Mouse (Mus musculus) heart, postnatal 25 days (tissue): ENCODE data around the gene Klf9. TPM values are rescaled to one million over a fixed set of nuclear protein-coding genes. Genes with fewer than 3 reads are reported as not detected.

Experiments used
- DNase-seq: peaks from one replicate; pipeline ENCODE4 v3.0.0; 2022; ENCODE audit warnings: low spot score
- intact Hi-C: fragments of 180-260 bp; cut with DNase I; formaldehyde crosslinking; loops from one replicate; pipeline ENCODE4 v1.15.1; 2025
- total RNA-seq, 2 experiments: library from RNA; stranded (reverse); gene quantifications; 2 replicates each; pipeline ENCODE4 v1.2.3; 2021

Klf9 gene
- 100 to 1,000 TPM; 101 to 130 TPM for total RNA-seq

DNA sequence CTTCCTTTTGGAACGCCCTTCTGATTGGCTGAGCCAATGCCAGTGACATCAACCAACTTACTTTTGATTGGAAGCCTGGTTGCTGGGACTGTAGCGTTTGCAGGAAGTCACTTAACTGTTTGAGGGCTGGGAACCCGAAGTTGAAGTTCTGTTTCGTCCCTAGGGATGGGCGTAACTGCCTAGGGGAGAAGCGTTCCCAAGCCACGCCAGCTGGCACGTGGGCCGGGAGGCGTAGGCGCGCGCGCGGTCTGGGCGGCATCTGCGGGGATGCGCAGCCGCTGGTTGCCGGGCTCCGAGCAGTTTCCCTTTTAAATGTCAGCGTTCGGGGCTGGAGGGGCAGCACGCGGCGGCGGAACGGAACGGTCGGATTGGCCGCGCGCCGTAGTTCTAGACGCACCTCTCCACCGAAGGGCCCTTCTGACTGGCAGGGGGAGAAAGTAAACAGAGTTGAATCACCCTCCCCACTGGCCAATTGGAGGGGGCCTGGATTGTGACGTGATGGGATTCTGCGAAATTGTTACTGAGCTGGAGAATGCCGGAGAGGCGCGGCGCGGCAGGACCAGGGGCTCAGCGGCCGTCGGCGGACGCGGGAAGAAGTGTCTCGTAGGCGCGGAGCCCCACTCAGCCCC lies at the start of gene Klf9:
TSS of gene Klf9 (plus strand) at position 538 of the 629 bp plus-strand sequence.
- intact Hi-C loops = no loop called here
- DNase-seq = peak; percentile 98

DNA sequence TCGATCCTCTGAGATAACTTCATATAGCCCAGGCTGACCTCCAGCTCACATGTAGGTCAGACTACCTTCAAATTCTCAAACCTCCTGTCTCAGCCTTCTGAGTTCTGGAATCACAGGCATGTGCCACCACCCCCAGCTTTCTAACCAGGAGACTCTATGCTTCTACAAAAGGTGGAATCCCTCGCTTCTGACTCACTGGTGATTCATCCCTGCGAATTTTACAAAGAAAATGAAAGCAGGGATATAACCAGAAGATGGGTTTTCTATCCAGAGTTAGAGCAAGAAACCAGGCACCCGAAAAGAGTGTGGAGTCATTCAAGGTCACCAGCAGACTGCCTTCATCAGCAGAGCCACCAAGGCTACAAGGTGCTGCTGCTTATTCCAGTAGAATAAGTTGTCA lies 49.4 kb upstream of the Klf9 start:
- DNase-seq = no peak

DNA sequence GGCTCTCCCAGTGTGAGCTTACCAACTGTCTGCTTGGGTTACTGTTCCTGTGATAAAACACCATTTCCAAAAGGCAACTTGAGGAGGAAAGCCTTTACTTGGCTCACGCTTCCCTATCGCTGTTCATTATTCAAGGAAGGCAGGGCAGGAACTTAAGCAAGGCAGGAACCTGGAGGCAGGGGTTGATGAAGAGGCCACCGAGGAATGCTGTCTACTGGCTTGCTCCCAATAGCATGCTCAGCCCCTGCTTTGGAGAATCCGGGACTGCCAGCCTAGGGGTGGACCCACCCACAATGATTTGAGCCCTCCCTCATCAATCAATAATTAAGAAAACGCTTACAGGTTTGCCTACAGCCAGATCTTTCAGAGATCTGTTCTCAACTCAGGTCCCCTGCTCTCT lies 47.5 kb upstream of the Klf9 start:
- intact Hi-C loops = loop anchor here (10.0 kb wide), 1 partner anchor 1639 kb away; no protein-coding TSS in a partner anchor
- DNase-seq = no peak

More for the DNA sequence above, 49.4 kb upstream of the Klf9 start:
- intact Hi-C loops = loop anchor here (10.0 kb wide), 1 partner anchor 1637 kb away; no protein-coding TSS in a partner anchor

DNA sequence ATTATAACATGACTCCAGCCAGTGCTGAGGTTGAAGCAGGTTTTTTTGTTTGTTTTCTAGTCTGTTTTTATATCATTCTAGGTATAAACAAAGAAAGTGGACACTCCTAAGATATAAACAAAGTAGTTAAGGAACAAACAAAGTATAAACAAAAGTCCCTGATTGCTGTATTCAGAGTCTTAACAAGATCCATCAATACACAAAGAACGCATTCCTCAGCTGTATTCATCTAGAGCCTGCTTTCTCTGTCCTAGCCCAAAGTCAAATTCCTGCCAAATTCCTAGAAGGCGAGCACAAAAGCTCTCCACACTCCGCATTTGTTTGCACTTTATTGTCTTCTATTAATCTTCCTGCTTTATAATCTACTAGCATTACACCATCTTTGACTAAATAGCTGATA lies 46.1 kb upstream of the Klf9 start:
- intact Hi-C loops = loop anchor here (10.0 kb wide), 1 partner anchor 1640 kb away; no protein-coding TSS in a partner anchor
- DNase-seq = no peak

DNA sequence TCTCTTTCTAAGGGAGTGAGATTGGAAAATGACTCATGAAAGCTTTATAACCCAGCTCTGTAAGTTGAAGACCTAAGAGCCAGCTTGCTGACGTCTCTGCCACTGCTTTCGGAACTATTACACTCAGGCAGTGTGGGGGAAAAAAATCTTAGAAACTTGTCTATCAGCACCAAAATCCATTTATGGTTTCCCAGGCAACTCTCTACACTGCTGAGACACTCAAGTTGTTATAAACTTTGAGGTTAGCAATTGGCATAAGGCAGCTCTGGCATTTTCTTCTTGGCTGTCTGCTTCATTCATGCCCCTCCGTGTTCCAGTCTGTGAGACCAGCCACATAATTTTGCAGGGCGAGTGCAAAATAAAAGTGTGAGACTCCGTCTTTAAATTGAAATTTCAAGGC lies 34.2 kb upstream of the Klf9 start:
- DNase-seq = no peak
- intact Hi-C loops = no loop called here

DNA sequence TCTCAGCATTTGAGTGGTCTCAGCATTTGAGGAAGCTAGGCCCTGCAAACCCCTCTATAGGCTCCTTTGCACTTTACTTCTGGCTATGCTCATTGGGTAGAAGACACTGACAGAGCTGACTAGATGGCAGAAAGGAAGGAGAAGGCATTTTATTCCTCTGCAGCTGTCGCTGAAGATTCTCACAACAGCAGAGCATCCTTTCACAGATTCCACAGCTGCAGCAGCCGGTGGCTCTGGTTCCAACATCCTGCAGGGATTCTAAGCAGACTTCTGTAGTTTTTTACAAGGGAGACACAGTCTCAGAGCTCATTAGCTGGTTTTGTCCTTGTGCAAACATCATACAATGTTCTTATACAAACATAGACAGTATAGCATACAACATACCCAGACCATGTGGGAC lies 33.7 kb upstream of the Klf9 start:
- intact Hi-C loops = no loop called here
- DNase-seq = no peak

DNA sequence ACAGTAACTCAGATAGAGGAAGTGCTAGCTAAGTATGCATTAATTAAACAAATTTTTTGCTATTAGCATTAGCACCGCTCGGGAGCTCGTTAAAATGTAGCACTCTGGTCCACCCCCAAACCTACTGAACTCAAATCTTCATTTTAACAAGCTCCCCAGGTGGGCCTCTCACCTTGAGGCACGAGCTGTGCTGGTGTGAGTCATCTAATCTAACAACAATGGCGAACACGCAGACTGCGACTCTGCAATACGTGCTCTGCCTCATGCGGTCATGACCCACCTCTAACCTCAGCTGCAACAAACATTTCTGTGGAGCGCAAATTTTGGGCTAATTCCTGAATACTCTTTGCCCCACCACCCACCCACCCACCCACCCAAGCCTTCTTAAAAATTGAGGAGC lies 19.2 kb upstream of the Klf9 start:
- no peak for DNase-seq

DNA sequence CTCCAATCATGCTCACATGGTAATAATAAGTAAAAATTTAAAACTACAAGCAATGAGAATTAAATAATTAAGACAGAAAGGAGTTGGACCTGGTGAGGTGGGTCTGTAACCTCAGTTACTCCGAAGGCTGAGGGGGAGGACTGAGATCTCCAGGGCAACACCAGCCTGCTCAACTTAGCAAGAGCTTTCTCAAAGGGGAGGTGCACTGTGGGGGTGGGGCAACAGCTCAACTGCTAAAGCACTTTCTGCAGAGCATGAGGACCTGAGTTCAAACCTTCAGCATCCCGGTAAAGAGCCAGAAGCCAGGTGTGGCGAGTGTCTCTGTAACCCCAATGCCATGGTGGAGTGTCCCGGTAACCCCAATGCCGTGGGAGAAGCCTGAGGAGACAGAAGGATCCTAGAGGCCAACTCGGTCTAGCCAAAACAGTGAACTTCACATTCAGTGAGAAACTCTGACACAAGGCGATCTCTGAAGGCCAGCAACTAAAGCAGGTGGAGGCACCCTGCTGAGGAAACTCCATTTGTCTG lies 16.9 kb upstream of the Klf9 start:
- intact Hi-C loops = no loop called here
- no peak for DNase-seq

More for the DNA sequence above, 19.2 kb upstream of the Klf9 start:
- intact Hi-C loops = no loop called here

DNA sequence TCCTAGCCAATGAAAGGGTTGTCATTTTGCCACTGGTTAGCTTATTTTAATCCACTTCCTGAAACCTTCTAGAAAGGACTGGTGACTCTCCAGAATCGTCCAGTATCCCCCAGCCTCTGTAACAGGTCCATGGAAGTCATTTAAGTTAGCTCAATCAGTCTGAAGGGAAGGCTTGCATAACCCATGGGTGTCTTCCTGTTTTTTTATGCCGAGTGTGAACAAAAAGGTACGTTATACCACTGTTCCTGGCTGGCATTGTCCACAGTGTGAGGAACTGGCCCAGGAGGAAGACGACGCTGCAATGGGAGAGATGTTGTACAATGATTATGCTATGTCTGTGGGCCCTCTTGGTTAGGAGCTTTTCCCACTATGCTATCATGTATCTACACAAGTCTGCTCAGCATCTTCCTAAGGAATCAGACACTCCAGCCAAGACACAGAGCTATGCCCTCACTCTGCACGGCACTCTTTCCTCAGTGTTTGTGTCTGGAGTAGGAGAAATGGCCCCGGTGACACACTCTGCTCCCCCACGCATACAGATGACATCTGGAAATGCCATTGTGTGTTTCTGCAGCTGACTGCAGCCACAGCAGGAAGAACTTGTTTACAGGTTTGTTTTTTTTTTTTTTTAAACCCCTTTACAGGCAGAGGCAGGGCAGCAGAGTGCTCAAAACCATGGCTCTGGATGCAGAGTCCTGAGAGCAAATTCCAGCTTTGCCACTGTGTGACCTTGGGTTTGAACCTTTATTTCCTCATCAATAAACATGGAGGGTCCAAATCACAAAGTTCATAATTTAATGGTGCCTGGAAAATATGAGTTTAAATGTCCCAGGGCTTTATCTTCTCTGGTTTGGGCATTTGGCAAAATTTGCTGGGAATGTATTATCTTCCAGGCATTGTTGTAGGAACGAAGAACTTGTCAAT lies 15.5 kb upstream of the Klf9 start:
- intact Hi-C loops = no loop called here
- no peak for DNase-seq

DNA sequence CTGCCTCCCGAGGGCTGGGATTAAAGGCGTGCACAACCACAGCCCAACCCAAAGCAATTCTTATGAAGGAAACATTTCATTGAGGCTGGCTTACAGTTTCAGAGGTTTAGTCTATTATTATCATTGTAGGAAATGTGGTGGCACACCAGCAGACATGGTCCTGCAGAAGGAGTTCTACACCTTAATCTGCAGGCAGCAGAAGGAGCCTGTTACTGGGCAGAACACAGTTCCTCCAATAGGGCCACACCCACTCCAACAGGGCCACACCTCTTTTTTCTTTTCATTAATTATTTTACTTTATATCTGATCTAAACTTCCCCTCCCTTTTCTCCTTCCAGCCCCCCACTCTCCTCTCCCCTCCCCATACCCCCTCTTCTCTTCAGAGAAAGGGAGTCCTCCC lies 11.1 kb upstream of the Klf9 start:
- intact Hi-C loops = loop anchor here (5.0 kb wide), 3 partner anchors 43 to 188 kb away; no protein-coding TSS in a partner anchor
- no peak for DNase-seq

DNA sequence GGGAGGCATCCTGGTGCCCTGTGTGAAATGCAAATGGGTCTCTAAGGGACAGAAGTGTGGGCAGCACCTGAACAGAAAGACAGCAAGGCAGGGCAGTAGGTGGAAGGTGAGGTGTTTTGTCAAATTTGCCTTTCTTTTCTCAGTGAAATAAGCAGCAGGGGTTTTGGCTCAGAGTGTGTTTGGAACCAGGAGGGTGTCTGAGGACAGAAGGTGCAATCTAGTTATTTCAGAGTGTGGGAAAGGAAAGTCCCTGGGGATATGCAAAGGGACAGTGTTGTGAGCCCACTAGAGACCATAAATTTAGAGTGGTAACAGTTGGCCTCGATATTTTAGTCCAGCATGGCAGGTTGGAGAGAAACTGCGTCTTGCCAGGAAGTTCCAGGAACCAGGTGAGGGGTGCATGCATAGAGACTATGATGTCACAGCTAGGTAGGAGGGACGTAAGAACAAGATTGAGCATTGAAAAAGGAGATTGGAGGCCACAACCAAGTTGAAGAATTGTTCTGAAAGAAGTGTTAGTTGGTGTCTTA lies 8.9 kb upstream of the Klf9 start:
- DNase-seq = no peak
- intact Hi-C loops = loop anchor here (5.0 kb wide), 3 partner anchors 45 to 190 kb away; no protein-coding TSS in a partner anchor

DNA sequence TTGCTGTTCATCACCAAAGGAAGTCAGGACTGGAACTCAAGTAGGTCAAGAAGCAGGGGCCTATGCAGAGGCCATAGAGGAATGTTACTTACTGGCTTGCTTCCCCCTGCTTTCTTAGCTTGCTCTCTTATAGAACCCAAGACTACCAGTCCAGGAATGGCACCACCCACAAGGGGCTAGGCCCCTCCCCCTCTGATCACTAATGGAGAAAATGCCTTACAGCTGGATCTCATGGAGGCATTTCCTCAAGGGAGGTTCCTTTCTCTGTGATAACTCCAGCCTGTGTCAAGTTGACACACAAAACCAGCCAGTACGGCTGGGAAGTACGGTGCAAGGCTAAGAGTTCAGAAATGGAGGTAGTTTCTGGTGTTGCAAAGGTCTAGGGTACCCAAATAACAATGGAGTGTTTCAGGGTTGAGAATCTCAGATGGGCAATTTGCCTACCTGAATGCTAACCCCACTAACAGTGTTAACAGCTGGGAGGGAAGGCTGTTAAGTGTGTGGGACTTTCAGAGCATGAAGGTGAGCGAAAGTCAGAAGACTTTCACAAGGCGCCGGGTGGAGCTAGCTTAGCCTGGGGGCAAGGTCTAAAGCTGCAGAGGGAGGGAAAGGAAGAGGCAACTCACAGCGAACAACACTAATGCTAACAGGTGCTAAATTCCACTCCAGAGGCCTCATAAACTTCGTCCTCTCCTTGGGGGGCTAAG lies 8.2 kb upstream of the Klf9 start:
- intact Hi-C loops = loop anchor here (5.0 kb wide), 3 partner anchors 46 to 191 kb away; no protein-coding TSS in a partner anchor
- no peak for DNase-seq

DNA sequence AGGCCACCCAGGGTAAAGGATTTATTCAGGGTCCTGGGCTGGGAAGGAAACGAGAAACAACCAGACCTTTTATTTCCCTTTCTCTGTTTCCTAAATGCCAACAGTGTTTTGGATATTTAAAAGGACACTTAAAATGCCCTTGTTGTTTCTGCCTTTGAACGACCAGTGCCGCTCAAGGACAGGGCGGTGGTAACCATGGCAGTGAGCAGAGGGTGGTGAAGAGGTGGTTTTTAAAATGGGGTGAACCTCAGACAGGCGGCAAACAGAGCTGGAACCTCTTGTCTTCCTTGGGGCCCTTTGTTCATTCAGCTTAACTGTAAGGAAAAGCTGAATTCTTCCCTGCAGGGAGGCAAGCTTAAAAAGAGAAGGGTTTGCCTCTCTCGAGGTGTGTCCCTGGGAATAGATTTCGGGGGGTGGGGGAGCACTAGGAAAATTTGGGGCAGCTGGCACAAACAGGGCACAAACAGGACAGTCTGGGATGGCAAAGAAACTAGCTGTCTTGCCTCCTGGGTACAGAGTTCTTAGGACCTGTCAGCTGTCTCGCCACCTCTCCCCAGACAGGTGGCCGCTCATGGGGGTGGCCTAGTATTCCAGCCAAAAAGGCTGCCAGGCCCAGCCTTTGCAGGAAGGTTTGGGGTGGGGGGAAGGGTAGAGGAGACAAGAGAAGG lies 7.5 kb upstream of the Klf9 start:
- intact Hi-C loops = loop anchor here (2.0 to 5.0 kb wide), 4 partner anchors 46 to 217 kb away; no protein-coding TSS in a partner anchor
- no peak for DNase-seq

DNA sequence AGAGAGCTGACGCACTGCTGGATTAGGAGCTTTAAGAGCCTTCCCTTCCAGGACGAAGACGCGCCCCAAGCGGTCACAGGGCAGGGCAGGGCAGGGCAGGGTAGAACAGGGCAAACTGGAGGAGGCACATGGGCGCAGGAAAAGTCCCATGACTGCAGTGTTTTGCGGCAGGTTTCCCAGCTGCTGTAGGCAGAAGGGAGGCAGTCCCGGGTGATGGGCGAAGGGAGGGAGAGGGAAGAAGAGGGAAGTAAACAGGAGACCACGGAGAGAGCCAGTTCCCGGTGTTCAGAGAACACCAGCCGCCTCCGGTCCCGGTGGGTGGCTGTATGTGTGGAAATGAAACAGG lies 7.0 kb upstream of the Klf9 start:
- intact Hi-C loops = loop anchor here (2.0 to 5.0 kb wide), 4 partner anchors 47 to 217 kb away; no protein-coding TSS in a partner anchor

DNA sequence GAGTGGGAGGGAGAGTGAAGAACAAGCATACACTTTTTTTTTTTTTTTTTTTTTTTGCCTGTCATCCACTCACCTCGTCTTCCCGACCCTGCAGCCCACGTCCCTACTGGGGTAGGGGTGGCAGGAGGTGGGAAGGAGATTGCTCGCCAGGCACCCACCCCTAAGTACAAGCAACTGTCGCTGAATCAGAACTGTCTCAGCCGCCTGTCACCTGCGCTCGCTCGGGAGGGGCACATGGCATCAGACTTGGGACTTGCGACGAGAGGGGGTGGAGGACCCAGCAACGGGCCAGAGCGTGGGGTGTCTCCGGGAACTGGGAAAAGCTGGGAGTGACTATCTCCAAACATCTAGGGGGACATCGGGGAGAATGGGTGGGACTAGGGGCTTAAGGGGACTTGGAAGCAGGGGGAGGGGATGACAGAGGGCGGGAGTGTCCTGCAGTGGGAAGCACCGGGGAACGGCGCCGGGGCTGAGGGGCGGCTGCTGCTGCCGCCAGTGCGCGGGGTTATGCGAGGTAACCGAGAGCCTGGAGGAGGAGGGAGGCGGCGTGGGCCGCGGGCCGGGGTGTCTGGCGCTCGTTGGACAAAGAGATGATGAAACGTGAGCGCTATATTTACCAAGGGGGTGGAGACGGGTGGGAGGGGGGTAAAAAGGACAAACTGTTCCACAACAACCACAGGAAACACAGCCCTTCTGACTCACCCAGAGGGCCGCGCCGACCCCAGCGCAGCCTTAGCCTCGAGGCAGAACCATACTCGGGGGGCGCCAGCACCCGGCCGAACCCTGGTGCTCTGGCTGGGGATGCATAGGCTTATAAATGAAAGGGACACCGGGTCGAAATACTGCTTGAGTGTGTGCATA lies 6.4 kb upstream of the Klf9 start:
- intact Hi-C loops = loop anchor here (1.0 to 5.0 kb wide), 5 partner anchors 47 to 218 kb away; no protein-coding TSS in a partner anchor
- DNase-seq = peak; percentile 98

More for the DNA sequence above, 7.0 kb upstream of the Klf9 start:
- DNase-seq = peak; percentile 85

DNA sequence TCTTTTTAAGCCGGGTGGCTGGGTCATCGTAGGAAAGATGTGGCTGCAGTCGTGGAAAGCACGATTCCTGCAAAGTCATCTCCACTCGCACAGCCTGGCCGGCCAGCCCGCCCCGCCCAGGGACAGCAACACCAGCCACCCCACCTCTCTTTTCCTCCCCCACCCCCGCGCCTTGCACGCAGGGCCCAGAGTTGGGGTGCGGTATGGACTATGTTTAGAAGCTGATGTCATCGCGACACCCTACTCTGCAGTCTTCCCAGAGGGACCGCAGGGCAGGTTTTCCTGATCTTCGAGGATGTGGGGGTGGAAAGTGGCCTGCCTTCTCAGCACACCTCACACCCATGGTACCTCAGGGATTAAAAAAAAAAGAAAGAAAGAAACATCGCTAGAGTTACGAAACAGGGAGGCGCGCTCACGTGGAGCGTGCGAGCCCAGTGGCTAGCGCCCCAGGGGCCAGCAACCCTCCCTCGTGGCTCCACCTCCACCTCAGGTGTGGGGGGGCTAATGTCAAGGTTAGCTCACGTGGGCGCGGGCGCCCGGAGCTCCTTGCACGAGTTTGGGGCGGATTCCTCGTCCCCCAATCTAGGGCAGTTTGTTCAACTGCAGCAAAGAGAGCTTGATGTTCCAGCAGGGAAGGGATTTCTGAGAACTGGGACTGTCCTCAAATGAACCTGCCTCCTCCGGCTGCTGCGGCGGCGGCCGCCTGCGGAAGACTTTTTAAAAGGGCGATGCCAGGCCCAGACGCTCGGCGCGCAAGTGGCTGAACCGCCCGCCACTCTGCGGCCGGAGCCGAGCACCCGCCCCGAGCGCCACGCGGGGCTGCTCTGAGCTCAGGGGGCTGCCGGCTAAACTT lies 5.5 kb upstream of the Klf9 start:
- peak; percentile 92 for DNase-seq
- intact Hi-C loops = loop anchor here (1.0 to 2.0 kb wide), 2 partner anchors 78 to 219 kb away; no protein-coding TSS in a partner anchor

DNA sequence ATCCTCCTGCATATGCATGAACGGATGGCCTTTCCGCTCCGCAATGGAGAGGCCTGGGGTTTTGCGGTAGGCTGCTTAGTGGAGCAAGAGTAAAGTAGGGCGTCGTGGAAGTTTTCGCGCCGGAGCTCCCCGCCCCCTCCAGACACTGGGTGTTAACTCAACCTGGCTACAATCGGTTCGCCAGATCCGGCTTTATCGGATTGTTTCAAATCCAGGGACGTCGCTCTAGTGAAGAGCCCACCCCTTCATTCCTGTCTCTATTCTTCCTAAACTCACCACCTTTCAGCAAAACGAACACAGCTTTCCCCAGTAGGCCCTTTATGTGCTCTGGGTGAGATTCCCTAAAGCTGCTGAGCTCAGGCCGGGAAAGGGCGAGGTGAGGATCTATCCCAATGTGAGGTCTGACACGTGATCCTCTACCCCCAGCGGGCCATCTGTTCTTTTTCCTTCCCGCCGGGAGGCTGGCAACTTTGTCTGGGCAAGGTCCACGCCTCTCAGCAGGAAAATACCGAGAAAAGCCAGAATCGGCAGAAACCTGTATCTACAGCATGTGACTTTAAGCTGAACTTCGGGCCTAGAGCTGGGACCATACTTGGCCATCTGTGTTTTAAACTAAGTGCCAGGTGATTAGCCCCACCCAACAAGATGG lies 4.7 kb upstream of the Klf9 start:
- peak; percentile 75 for DNase-seq
- intact Hi-C loops = no loop called here
